Mouse (Mus musculus): ENCODE results near the gene Gbp8. TPM values are rescaled to one million over a fixed set of nuclear protein-coding genes. Genes with fewer than 3 reads are reported as not detected.

Gene Gbp8
- polyA plus RNA-seq, 1 experiment: 78.9 TPM

DNA sequence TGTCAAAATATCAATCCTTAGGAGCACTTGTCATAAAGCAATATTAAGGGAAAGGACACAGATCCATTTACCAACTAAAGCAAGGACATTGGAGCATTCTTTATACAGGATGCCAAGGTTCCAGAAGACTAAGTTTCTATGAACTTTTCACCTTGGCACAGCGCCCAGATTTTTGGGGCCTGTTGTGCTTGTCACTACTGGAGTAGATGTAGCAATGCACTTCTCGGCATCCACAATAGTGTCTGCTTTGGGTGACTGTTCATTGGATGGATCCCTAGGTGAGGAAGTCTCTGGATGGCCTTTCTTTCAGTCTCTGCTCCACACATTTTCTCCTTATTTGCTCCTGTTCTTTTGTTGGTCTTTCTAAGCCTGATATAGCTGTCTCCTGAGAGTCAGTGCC lies 107.0 kb downstream of the Gbp8 start:
- Histone ChIP-seq H3K4me3 (ENCODE audit: control insufficient read depth, insufficient read depth, low read length) (no peak overlapping the region), H3K4me1 (replicated peaks; ENCODE audit: control insufficient read depth, insufficient read depth, low read length) (no peaks in the 10 kb centered on the region), H3K27ac (ENCODE audit: control insufficient read depth, insufficient read depth, low read length) (no peak overlapping the region), H3K36me3 (ENCODE audit: control insufficient read depth, insufficient read depth, low read length) (peaks cover 24% of the 10 kb centered on the region), H3K27me3 (ENCODE audit: control insufficient read depth, insufficient read depth, low read length) (no peaks in the 10 kb centered on the region)
- 91% methylated on average over 2 of the region's 2 CpGs for WGBS
- no peak for TF ChIP-seq CTCF (IDR thresholded peaks at IDR 0.05; ENCODE audit: borderline replicate concordance, control insufficient read depth, extremely low read depth, insufficient read depth, low read length, poor library complexity)
- TF ChIP-seq POLR2A (IDR thresholded peaks at IDR 0.05; ENCODE audit: control insufficient read depth, extremely low read depth, insufficient read depth, low read length, poor library complexity): no peak
- DNase-seq: no peak

DNA sequence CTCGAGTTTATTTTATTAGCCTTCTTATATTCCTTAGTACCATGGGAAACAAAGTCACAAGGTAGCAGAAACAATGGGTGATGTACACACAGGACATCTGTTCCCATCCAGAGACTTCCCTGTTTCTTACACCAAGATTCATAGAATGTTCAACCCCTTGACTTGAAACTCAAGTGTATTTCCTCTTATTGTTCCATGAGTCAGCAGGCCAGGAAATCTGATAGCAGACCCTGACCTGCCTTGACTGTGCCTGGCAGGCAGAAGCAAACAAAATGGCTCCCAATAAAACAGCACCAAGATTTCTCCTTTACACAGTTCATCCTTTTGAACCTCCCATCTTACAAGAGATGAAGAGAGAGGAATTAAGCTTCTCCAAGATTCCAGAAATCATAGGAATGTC lies 126.8 kb downstream of the Gbp8 start:
- TF ChIP-seq CTCF (IDR thresholded peaks at IDR 0.05; ENCODE audit: borderline replicate concordance, control insufficient read depth, extremely low read depth, insufficient read depth, low read length, poor library complexity) (no peak), POLR2A (IDR thresholded peaks at IDR 0.05; ENCODE audit: control insufficient read depth, extremely low read depth, insufficient read depth, low read length, poor library complexity) (no peak)
- Histone ChIP-seq H3K27ac (ENCODE audit: control insufficient read depth, insufficient read depth, low read length) (no peak overlapping the region), H3K4me1 (replicated peaks; ENCODE audit: control insufficient read depth, insufficient read depth, low read length) (peaks cover 2% of the 10 kb centered on the region), H3K27me3 (ENCODE audit: control insufficient read depth, insufficient read depth, low read length) (no peaks in the 10 kb centered on the region), H3K4me3 (ENCODE audit: control insufficient read depth, insufficient read depth, low read length) (no peak overlapping the region), H3K36me3 (ENCODE audit: control insufficient read depth, insufficient read depth, low read length) (peaks cover 51% of the 10 kb centered on the region)
- no peak for DNase-seq
- 43% methylated on average over 1 of the region's 1 CpGs for WGBS

DNA sequence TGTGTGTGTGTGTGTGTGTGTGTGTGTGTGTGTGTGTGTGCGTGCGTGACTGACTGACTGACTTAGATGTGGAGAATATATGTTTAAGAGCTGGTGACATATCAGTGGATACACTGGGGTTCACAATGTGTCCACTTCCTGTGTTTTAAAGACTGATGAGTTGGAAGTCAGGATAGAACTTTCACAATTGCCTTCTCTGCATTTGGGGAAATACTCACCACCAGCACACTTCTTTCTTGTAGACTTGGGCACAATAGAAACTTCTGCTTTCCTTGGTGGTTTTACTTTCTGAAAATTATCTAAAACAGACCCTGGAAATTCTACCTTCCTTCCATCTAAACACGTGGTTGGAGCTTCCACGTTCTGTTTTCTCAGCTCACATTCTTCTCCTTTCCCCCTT lies 127.8 kb downstream of the Gbp8 start:
- DNase-seq: no peak
- H3K27me3 ChIP-seq (ENCODE audit: control insufficient read depth, insufficient read depth, low read length): no peaks in the 10 kb centered on the region
- TF ChIP-seq CTCF (IDR thresholded peaks at IDR 0.05; ENCODE audit: borderline replicate concordance, control insufficient read depth, extremely low read depth, insufficient read depth, low read length, poor library complexity) (no peak), POLR2A (IDR thresholded peaks at IDR 0.05; ENCODE audit: control insufficient read depth, extremely low read depth, insufficient read depth, low read length, poor library complexity) (no peak)
- 64% methylated on average over 4 of the region's 4 CpGs for WGBS
- peaks cover 42% of the 10 kb centered on the region for H3K36me3 ChIP-seq (ENCODE audit: control insufficient read depth, insufficient read depth, low read length)
- H3K4me1 ChIP-seq (replicated peaks; ENCODE audit: control insufficient read depth, insufficient read depth, low read length): peaks cover 2% of the 10 kb centered on the region
- H3K4me3 ChIP-seq (ENCODE audit: control insufficient read depth, insufficient read depth, low read length): no peak overlapping the region
- H3K27ac ChIP-seq (ENCODE audit: control insufficient read depth, insufficient read depth, low read length): no peak overlapping the region

DNA sequence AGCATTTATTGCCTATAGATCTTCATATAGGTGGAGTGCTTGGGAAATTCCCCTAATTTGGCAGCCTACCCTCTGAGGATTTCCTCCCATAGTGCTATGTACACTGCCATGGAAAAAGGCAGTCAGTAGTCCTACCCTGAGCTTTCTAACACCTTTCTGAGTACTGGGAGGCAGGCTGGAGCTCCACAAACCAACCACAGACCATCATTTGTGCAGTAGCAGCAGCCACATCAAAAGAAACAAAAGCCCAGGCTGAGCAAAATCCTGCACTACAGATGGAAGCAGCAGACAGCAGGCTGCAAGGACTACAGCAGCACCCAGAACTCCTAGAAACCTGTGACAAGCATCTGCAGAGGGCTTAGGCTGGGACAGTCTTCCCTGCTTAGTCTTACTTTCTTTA lies 129.0 kb downstream of the Gbp8 start:
- peaks cover 30% of the 10 kb centered on the region for H3K36me3 ChIP-seq (ENCODE audit: control insufficient read depth, insufficient read depth, low read length)
- TF ChIP-seq CTCF (IDR thresholded peaks at IDR 0.05; ENCODE audit: borderline replicate concordance, control insufficient read depth, extremely low read depth, insufficient read depth, low read length, poor library complexity) (no peak), POLR2A (IDR thresholded peaks at IDR 0.05; ENCODE audit: control insufficient read depth, extremely low read depth, insufficient read depth, low read length, poor library complexity) (no peak)
- DNase-seq: peak; percentile 64
- H3K27ac ChIP-seq (ENCODE audit: control insufficient read depth, insufficient read depth, low read length): no peak overlapping the region
- H3K27me3 ChIP-seq (ENCODE audit: control insufficient read depth, insufficient read depth, low read length): no peaks in the 10 kb centered on the region
- no peak overlapping the region for H3K4me3 ChIP-seq (ENCODE audit: control insufficient read depth, insufficient read depth, low read length)
- peaks cover 2% of the 10 kb centered on the region for H3K4me1 ChIP-seq (replicated peaks; ENCODE audit: control insufficient read depth, insufficient read depth, low read length)

DNA sequence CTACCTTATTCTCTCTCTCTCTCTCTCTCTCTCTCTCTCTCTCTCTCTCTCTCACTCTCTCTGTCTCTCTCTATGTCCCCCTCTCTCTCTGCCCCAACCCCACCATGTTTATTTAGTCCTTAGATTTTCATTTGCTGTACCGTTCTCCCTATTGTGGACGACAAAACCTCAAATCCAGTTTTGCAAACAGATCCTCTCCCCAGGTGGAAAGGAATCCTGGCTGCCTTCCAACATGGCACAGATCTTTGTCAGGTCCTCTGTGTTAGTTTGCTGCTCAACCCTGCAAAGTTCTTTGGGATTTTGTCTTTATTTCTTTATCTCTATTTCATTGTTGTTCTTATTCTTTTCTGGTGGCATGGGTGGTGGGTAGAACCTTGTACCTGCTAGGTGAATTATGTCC lies 149.9 kb downstream of the Gbp8 start:
- H3K36me3 ChIP-seq (ENCODE audit: control insufficient read depth, insufficient read depth, low read length): no peaks in the 10 kb centered on the region
- H3K27ac ChIP-seq (ENCODE audit: control insufficient read depth, insufficient read depth, low read length): no peak overlapping the region
- no peaks in the 10 kb centered on the region for H3K27me3 ChIP-seq (ENCODE audit: control insufficient read depth, insufficient read depth, low read length)
- 97% methylated on average over 2 of the region's 2 CpGs for WGBS
- H3K4me1 ChIP-seq (replicated peaks; ENCODE audit: control insufficient read depth, insufficient read depth, low read length): peaks cover 9% of the 10 kb centered on the region
- TF ChIP-seq POLR2A (IDR thresholded peaks at IDR 0.05; ENCODE audit: control insufficient read depth, extremely low read depth, insufficient read depth, low read length, poor library complexity) (no peak), CTCF (IDR thresholded peaks at IDR 0.05; ENCODE audit: borderline replicate concordance, control insufficient read depth, extremely low read depth, insufficient read depth, low read length, poor library complexity) (no peak)
- no peak for DNase-seq
- no peak overlapping the region for H3K4me3 ChIP-seq (ENCODE audit: control insufficient read depth, insufficient read depth, low read length)

DNA sequence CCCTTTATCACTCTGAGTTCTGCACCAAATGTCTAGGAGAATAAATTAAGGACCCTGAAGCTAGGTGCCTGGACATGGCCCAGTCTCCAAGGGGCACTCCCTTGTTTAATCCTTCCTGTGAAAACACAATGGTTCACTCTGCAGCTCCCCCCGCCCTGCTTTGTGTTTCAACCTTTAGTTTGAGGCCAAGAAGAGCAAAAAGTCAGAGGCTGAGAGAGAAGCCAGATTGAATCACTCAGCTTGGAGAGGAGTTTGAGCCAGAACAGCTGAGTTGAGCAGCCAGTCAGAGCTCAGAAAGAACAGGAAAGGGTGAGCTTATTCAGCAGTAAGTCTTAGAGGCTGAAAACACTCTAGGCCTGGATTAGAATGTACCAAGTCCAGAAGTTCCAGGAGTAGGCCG lies 151.3 kb downstream of the Gbp8 start:
- Histone ChIP-seq H3K27ac (ENCODE audit: control insufficient read depth, insufficient read depth, low read length) (no peak overlapping the region), H3K4me3 (ENCODE audit: control insufficient read depth, insufficient read depth, low read length) (no peak overlapping the region), H3K4me1 (replicated peaks; ENCODE audit: control insufficient read depth, insufficient read depth, low read length) (peaks cover 12% of the 10 kb centered on the region), H3K36me3 (ENCODE audit: control insufficient read depth, insufficient read depth, low read length) (no peaks in the 10 kb centered on the region), H3K27me3 (ENCODE audit: control insufficient read depth, insufficient read depth, low read length) (no peaks in the 10 kb centered on the region)
- no peak for DNase-seq
- WGBS: 93% methylated on average over 2 of the region's 2 CpGs
- TF ChIP-seq POLR2A (IDR thresholded peaks at IDR 0.05; ENCODE audit: control insufficient read depth, extremely low read depth, insufficient read depth, low read length, poor library complexity) (no peak), CTCF (IDR thresholded peaks at IDR 0.05; ENCODE audit: borderline replicate concordance, control insufficient read depth, extremely low read depth, insufficient read depth, low read length, poor library complexity) (no peak)

DNA sequence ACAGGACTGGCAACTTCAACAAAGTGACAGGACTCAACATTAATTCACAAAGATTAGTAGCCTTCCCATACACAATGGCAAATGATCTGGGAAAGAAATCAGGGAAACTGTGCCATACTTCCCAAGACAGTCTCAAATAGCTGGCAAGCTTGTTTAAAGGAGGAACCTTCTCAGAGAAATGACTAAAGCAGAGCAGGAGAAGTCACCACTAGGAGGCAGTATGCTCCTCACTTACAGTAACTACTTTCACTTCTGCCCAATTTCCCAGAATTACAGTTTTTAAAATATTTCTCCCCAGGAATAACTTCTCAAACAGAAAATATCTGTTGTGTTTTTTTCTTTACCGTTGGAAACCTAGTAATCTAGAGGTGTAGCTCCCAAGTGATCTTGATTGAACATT lies 152.6 kb downstream of the Gbp8 start:
- Histone ChIP-seq H3K27ac (ENCODE audit: control insufficient read depth, insufficient read depth, low read length) (no peak overlapping the region), H3K36me3 (ENCODE audit: control insufficient read depth, insufficient read depth, low read length) (no peaks in the 10 kb centered on the region), H3K27me3 (ENCODE audit: control insufficient read depth, insufficient read depth, low read length) (no peaks in the 10 kb centered on the region), H3K4me1 (replicated peaks; ENCODE audit: control insufficient read depth, insufficient read depth, low read length) (peaks cover 12% of the 10 kb centered on the region), H3K4me3 (ENCODE audit: control insufficient read depth, insufficient read depth, low read length) (no peak overlapping the region)
- TF ChIP-seq CTCF (IDR thresholded peaks at IDR 0.05; ENCODE audit: borderline replicate concordance, control insufficient read depth, extremely low read depth, insufficient read depth, low read length, poor library complexity) (no peak), POLR2A (IDR thresholded peaks at IDR 0.05; ENCODE audit: control insufficient read depth, extremely low read depth, insufficient read depth, low read length, poor library complexity) (no peak)
- DNase-seq: peak; percentile 64
- WGBS: 5% methylated on average over 1 of the region's 1 CpGs
